In genomic region chr15:61055017-61055609, GRCm38 (mm10) we compare ENCODE assay signal across 18 mouse cellular contexts.
DNase-seq lines count a peak whose midpoint lies in the region; ATAC-seq lines count a peak whose summit lies in the region.
"Had no signal": no experiment of that assay in that cellular context is flagged by ENCODE, and none has a peak within 500 bp of the region (broad histone marks: within the 10 kb centered on the region; RNA-seq: fewer than 3 reads in every experiment).

No protein-coding gene starts in this region.

- peak; percentile 80 for ATAC-seq in forebrain, embryonic 13.5 days
- ATAC-seq in forebrain, embryonic 12.5 days (ENCODE audit: low FRiP score), result no peak
- peak; percentile 58 for ATAC-seq in midbrain, embryonic 13.5 days
- peak; percentile 68; the same call in 1 of the 2 replicates for ATAC-seq in hindbrain, embryonic 12.5 days (ENCODE audit: low FRiP score)
- ATAC-seq in midbrain, embryonic 15.5 days (replicated peaks), result 0 out of 2 replicates have a peak, but pooled peaks have one; percentile 27
- ATAC-seq: intestine, embryonic 15.5 days; liver, embryonic 12.5 days had no signal

- no peak overlapping the region for H3K4me3 ChIP-seq in forebrain, embryonic 13.5 days
- no peak overlapping the region for H3K4me3 ChIP-seq in forebrain, embryonic 12.5 days (replicated peaks)
- H3K4me3 ChIP-seq in midbrain, embryonic 13.5 days (replicated peaks), result no peak overlapping the region
- no peak overlapping the region for H3K4me3 ChIP-seq in midbrain, embryonic 10.5 days
- H3K4me3 ChIP-seq in hindbrain, embryonic 12.5 days, result no peak overlapping the region
- H3K4me3 ChIP-seq in midbrain, embryonic 15.5 days, result no peak overlapping the region
- H3K4me3 ChIP-seq: embryonic facial prominence, embryonic 10.5 days; heart, embryonic 12.5 days; intestine, embryonic 15.5 days; liver, embryonic 12.5 days; lung, embryonic 15.5 days had no signal

- H3K36me3 ChIP-seq in forebrain, embryonic 13.5 days (ENCODE audit: poor library complexity, severe bottlenecking), result no peaks in the 10 kb centered on the region
- H3K36me3 ChIP-seq in forebrain, embryonic 12.5 days (replicated peaks), result no peaks in the 10 kb centered on the region
- no peaks in the 10 kb centered on the region for H3K36me3 ChIP-seq in midbrain, embryonic 13.5 days
- no peaks in the 10 kb centered on the region for H3K36me3 ChIP-seq in midbrain, embryonic 10.5 days
- no peaks in the 10 kb centered on the region for H3K36me3 ChIP-seq in hindbrain, embryonic 12.5 days
- H3K36me3 ChIP-seq in midbrain, embryonic 15.5 days (replicated peaks), result no peaks in the 10 kb centered on the region
- H3K36me3 ChIP-seq: embryonic facial prominence, embryonic 10.5 days; heart, embryonic 12.5 days; intestine, embryonic 15.5 days; liver, embryonic 12.5 days; lung, embryonic 15.5 days had no signal

- WGBS in forebrain, embryonic 13.5 days, result 27% methylated on average over 7 of the region's 7 CpGs
- WGBS in forebrain, embryonic 12.5 days, result 40% methylated on average over 7 of the region's 7 CpGs
- 50% methylated on average over 7 of the region's 7 CpGs for WGBS in midbrain, embryonic 13.5 days
- WGBS in midbrain, embryonic 10.5 days, result 79% methylated on average over 7 of the region's 7 CpGs
- 57% methylated on average over 7 of the region's 7 CpGs for WGBS in hindbrain, embryonic 12.5 days
- 47% methylated on average over 7 of the region's 7 CpGs for WGBS in midbrain, embryonic 15.5 days

- H3K27me3 ChIP-seq in forebrain, embryonic 13.5 days, result no peaks in the 10 kb centered on the region
- H3K27me3 ChIP-seq in forebrain, embryonic 12.5 days, result no peaks in the 10 kb centered on the region
- no peaks in the 10 kb centered on the region for H3K27me3 ChIP-seq in midbrain, embryonic 13.5 days
- no peaks in the 10 kb centered on the region for H3K27me3 ChIP-seq in midbrain, embryonic 10.5 days (ENCODE audit: low read depth, poor library complexity, severe bottlenecking)
- H3K27me3 ChIP-seq in hindbrain, embryonic 12.5 days, result no peaks in the 10 kb centered on the region
- no peaks in the 10 kb centered on the region for H3K27me3 ChIP-seq in midbrain, embryonic 15.5 days (replicated peaks)
- H3K27me3 ChIP-seq: CH12.LX; heart, embryonic 12.5 days; intestine, embryonic 15.5 days; liver, embryonic 12.5 days; lung, embryonic 15.5 days had no signal

- no peak for DNase-seq in midbrain, embryonic 10.5 days (ENCODE audit: low spot score)
- no peak for DNase-seq in layer of hippocampus, postnatal 14 days (ENCODE audit: low spot score in 2 of 2)
- no peak for DNase-seq in spleen, postnatal 10 days (ENCODE audit: low spot score in 2 of 2)
- DNase-seq: cerebellum, adult 2 months; left cerebral cortex, postnatal 4 days; right cerebral cortex, postnatal 25 days had no signal

- peaks cover 4% of the 10 kb centered on the region for H3K4me1 ChIP-seq in forebrain, embryonic 13.5 days
- no peaks in the 10 kb centered on the region for H3K4me1 ChIP-seq in forebrain, embryonic 12.5 days
- 0 out of 2 replicates have a peak, but pooled peaks cover 4% of the 10 kb centered on the region for H3K4me1 ChIP-seq in midbrain, embryonic 13.5 days (replicated peaks)
- no peaks in the 10 kb centered on the region for H3K4me1 ChIP-seq in midbrain, embryonic 10.5 days
- 0 out of 2 replicates have a peak, but pooled peaks cover 3% of the 10 kb centered on the region for H3K4me1 ChIP-seq in hindbrain, embryonic 12.5 days
- H3K4me1 ChIP-seq in midbrain, embryonic 15.5 days, result peaks cover 4% of the 10 kb centered on the region; the same call in 1 of the 2 replicates
- H3K4me1 ChIP-seq: embryonic facial prominence, embryonic 10.5 days; heart, embryonic 12.5 days; intestine, embryonic 15.5 days; liver, embryonic 12.5 days; lung, embryonic 15.5 days had no signal

- H3K27ac ChIP-seq in forebrain, embryonic 13.5 days, result no peak overlapping the region
- no peak overlapping the region for H3K27ac ChIP-seq in forebrain, embryonic 12.5 days
- no peak overlapping the region for H3K27ac ChIP-seq in midbrain, embryonic 13.5 days
- no peak overlapping the region for H3K27ac ChIP-seq in midbrain, embryonic 10.5 days (replicated peaks)
- peak overlapping the region; percentile 24; the same call in 1 of the 2 replicates for H3K27ac ChIP-seq in hindbrain, embryonic 12.5 days
- H3K27ac ChIP-seq in midbrain, embryonic 15.5 days, result no peak overlapping the region
- H3K27ac ChIP-seq: embryonic facial prominence, embryonic 10.5 days; intestine, embryonic 15.5 days; liver, embryonic 12.5 days; lung, embryonic 15.5 days; stomach, postnatal 0 days had no signal

- H3K9ac ChIP-seq in forebrain, embryonic 13.5 days, result no peak overlapping the region
- H3K9ac ChIP-seq in forebrain, embryonic 12.5 days, result no peak overlapping the region
- H3K9ac ChIP-seq in midbrain, embryonic 13.5 days (replicated peaks), result no peak overlapping the region
- H3K9ac ChIP-seq in hindbrain, embryonic 12.5 days, result no peak overlapping the region
- no peak overlapping the region for H3K9ac ChIP-seq in midbrain, embryonic 15.5 days
- H3K9ac ChIP-seq: heart, embryonic 12.5 days; intestine, embryonic 15.5 days; liver, embryonic 12.5 days; lung, embryonic 15.5 days had no signal

- no peak overlapping the region for H3K4me2 ChIP-seq in forebrain, embryonic 13.5 days
- H3K4me2 ChIP-seq in forebrain, embryonic 12.5 days, result no peak overlapping the region
- H3K4me2 ChIP-seq in midbrain, embryonic 13.5 days (replicated peaks), result no peak overlapping the region
- H3K4me2 ChIP-seq in hindbrain, embryonic 12.5 days (replicated peaks), result no peak overlapping the region
- no peak overlapping the region for H3K4me2 ChIP-seq in midbrain, embryonic 15.5 days
- H3K4me2 ChIP-seq: heart, embryonic 12.5 days; intestine, embryonic 15.5 days; liver, embryonic 12.5 days; lung, embryonic 15.5 days had no signal

- no peaks in the 10 kb centered on the region for H3K9me3 ChIP-seq in forebrain, embryonic 13.5 days (replicated peaks)
- H3K9me3 ChIP-seq in forebrain, embryonic 12.5 days, result no peaks in the 10 kb centered on the region
- no peaks in the 10 kb centered on the region for H3K9me3 ChIP-seq in midbrain, embryonic 13.5 days
- no peaks in the 10 kb centered on the region for H3K9me3 ChIP-seq in midbrain, embryonic 10.5 days (replicated peaks)
- H3K9me3 ChIP-seq in hindbrain, embryonic 12.5 days (replicated peaks), result no peaks in the 10 kb centered on the region
- H3K9me3 ChIP-seq in midbrain, embryonic 15.5 days, result no peaks in the 10 kb centered on the region
- H3K9me3 ChIP-seq: embryonic facial prominence, embryonic 10.5 days; heart, embryonic 12.5 days; intestine, embryonic 15.5 days; liver, embryonic 12.5 days; lung, embryonic 15.5 days had no signal
